Mouse (Mus musculus): ENCODE results near the gene Mob3c.

GRCm38 (mm10) chr4:115832040-115832439 lies 4.1 kb downstream of the Mob3c start:
- TF ChIP-seq TAL1 (IDR thresholded peaks at IDR 0.05; ENCODE audit: low read length) (no peak), GATA1 (IDR thresholded peaks at IDR 0.05; ENCODE audit: low read length) (no peak)
